Mouse (Mus musculus): ENCODE measurements around the gene DXBay18.
"Not testable (repeated sequence)": the region's sequence is repeated elsewhere in the genome, so short reads cannot be mapped to it uniquely, and the experiment has no call there.

Gene DXBay18

GRCm38 (mm10) chrX:73149350-73149749 lies at the start of gene DXBay18:
Gene DXBay18, minus strand, starts transcription at chrX:73149450.
- not testable (repeated sequence) for DNase-seq

GRCm38 (mm10) chrX:73191934-73192333 lies 42.7 kb upstream of the DXBay18 start, which contains the start of gene Xlr3b:
Gene Xlr3b, plus strand, starts transcription at chrX:73192207.
- DNase-seq = peak in 1 of 2 experiments; percentile 11

- DNase-seq = not testable (repeated sequence)
These were observed 27.6 kb upstream of the DXBay18 start, which contains the start of gene Spin2d for GRCm38 (mm10) chrX:73176889-73177288. Gene Spin2d, minus strand, starts transcription at chrX:73176989.

GRCm38 (mm10) chrX:73148496-73148895 lies 754 bp downstream of the DXBay18 start, which contains the start of gene Xlr5b:
Gene Xlr5b, plus strand, starts transcription at chrX:73148796.
- not testable (repeated sequence) for DNase-seq

GRCm38 (mm10) chrX:73143218-73143618 lies 6.0 kb downstream of the DXBay18 start:
- not testable (repeated sequence) for DNase-seq

- not testable (repeated sequence) for DNase-seq
These were observed 26.1 kb downstream of the DXBay18 start for GRCm38 (mm10) chrX:73122859-73123829.

GRCm38 (mm10) chrX:73116747-73117146 lies 32.5 kb downstream of the DXBay18 start, which contains the start of gene Gm14685:
Gene Gm14685, plus strand, starts transcription at chrX:73117047.
- DNase-seq = not testable (repeated sequence)

- DNase-seq = peak in 1 of 2 experiments; percentile 3
These were observed 52.2 kb downstream of the DXBay18 start, which contains the start of gene Xlr3a for GRCm38 (mm10) chrX:73096941-73097508. Gene Xlr3a, minus strand, starts transcription at chrX:73097095.

All from cerebellum, postnatal 10 days (tissue).